Mouse (Mus musculus) heart, embryonic 10.5 days (tissue): ENCODE data around the gene Cxcr2. TPM values are rescaled to one million over a fixed set of nuclear protein-coding genes. Genes with fewer than 3 reads are reported as not detected.

Source experiments
- DNase-seq: peaks from one replicate; pipeline ENCODE4 v3.0.0-alpha.2; 2017; ENCODE audit warnings: low spot score
- H3K27ac ChIP-seq: fragments of 300-500 bp; sonication (generic); 2 replicates; pipeline ENCODE4 v1.5.1; 2016; ENCODE audit warnings: mild to moderate bottlenecking
- H3K27me3 ChIP-seq: fragments of 300-500 bp; sonication (generic); 2 replicates; pipeline ENCODE4 v1.6.1; 2016; ENCODE audit warnings: mild to moderate bottlenecking; ENCODE audit not compliant: poor library complexity, insufficient read depth, severe bottlenecking
- H3K36me3 ChIP-seq: fragments of 300-500 bp; sonication (generic); 2 replicates; pipeline ENCODE4 v1.6.1; 2016; ENCODE audit warnings: mild to moderate bottlenecking, moderate library complexity
- H3K4me1 ChIP-seq: fragments of 300-500 bp; sonication (generic); 2 replicates; pipeline ENCODE4 v1.6.1; 2016; ENCODE audit warnings: mild to moderate bottlenecking
- H3K4me3 ChIP-seq: fragments of 300-500 bp; sonication (generic); 2 replicates; pipeline ENCODE4 v1.5.1; 2016; ENCODE audit warnings: mild to moderate bottlenecking, moderate library complexity
- H3K9me3 ChIP-seq: fragments of 300-500 bp; sonication (generic); 2 replicates; pipeline ENCODE4 v1.6.1; 2016; ENCODE audit warnings: mild to moderate bottlenecking, moderate library complexity
- WGBS: fragments of 180-500 bp; shearing (Covaris S2); methylation state at CpG from one replicate; pipeline ENCODE4 v1.1.7; 2016; 5-methylcytosine and 5-hydroxymethylcytosine counted together
- microRNA counts: library from miRNA; unstranded; fragments of <30 nt; microRNA quantifications from one replicate; lab custom pipeline; 2017
- microRNA-seq: library from miRNA; unstranded; fragments of <30 nt; microRNA quantifications from one replicate; pipeline ENCODE4, GENCODE M21; 2017
- polyA plus RNA-seq: library from polyadenylated mRNA; unstranded; fragments of >200 nt; fragmentation: Nextera tagmentation; extraction: Ambion mirVana; gene quantifications from 2 replicates; pipeline ENCODE4 v1.2.1, GENCODE M21; 2016

The Cxcr2 gene
- polyA plus RNA-seq, 1 experiment from 2014 or later: 0.20 TPM

- no peaks in the 10 kb centered on the region for H3K9me3 ChIP-seq
- H3K4me1 ChIP-seq: no peaks in the 10 kb centered on the region
- H3K27me3 ChIP-seq: no peaks in the 10 kb centered on the region
- no peaks in the 10 kb centered on the region for H3K36me3 ChIP-seq
- 86% methylated on average over 8 of the region's 8 CpGs for WGBS
- no peak for DNase-seq
- H3K4me3 ChIP-seq: no peak overlapping the region
- H3K27ac ChIP-seq: no peak overlapping the region
Measured at GRCm38 (mm10) chr1:74208941-74209340, 55.2 kb downstream of the Cxcr2 start.

MicroRNAs encoded within 50 kb of the gene (microRNA counts, 519-probe panel; counts per million panel counts)
- microRNA mmu-miR-1928 (lab: Ali Mortazavi, UCI): not detected

Small RNAs within 50 kb of the gene (microRNA-seq; reads per million reads assigned to microRNA genes)
- not detected for gene Mir1928

Other genes with a start within 250 kb of the Cxcr2 start
- gene Tns1, start 29.5 kb upstream of the Cxcr2 start, polyA plus RNA-seq: 49.8 and 75.4 TPM in 2 replicates
- gene Rufy4, start 28.4 kb upstream of the Cxcr2 start, polyA plus RNA-seq: 0.16 and 0.23 TPM in 2 replicates
- gene Cxcr1, start 40.6 kb downstream of the Cxcr2 start, polyA plus RNA-seq: not detected in 2 replicates
- gene Arpc2, start 82.1 kb downstream of the Cxcr2 start, polyA plus RNA-seq: 470 and 475 TPM in 2 replicates
- 0.70 and 1.7 TPM in 2 replicates for gene Gpbar1, start 124.6 kb downstream of the Cxcr2 start, polyA plus RNA-seq
- gene Aamp, start 130.7 kb downstream of the Cxcr2 start, polyA plus RNA-seq: 224 and 261 TPM in 2 replicates
- 170 and 253 TPM in 2 replicates for gene Pnkd, start 130.9 kb downstream of the Cxcr2 start, polyA plus RNA-seq
- 25.5 and 33.1 TPM in 2 replicates for gene Tmbim1, start 151.6 kb downstream of the Cxcr2 start, polyA plus RNA-seq
- gene Catip, start 208.1 kb downstream of the Cxcr2 start, polyA plus RNA-seq: 0.20 and 0.28 TPM in 2 replicates
- gene Slc11a1, start 221.2 kb downstream of the Cxcr2 start, polyA plus RNA-seq: 1.1 and 1.6 TPM in 2 replicates
- 55.9 and 69.2 TPM in 2 replicates for gene Ctdsp1, start 237.5 kb downstream of the Cxcr2 start, polyA plus RNA-seq